Mouse (Mus musculus) lung, adult 2 months (tissue): ENCODE measurements around the gene Map3k7cl.

Experiments
- CTCF ChIP-seq: fragments of 200-500 bp; IDR thresholded peaks from 2 replicates; pipeline ENCODE4 v1.5.1; 2011; ENCODE audit warnings: mild to moderate bottlenecking, low read length, control low read depth; ENCODE audit not compliant: insufficient read depth
- POLR2A ChIP-seq: fragments of 200-500 bp; IDR thresholded peaks from 2 replicates; pipeline ENCODE4 v1.6.1; 2011; ENCODE audit warnings: low read depth, mild to moderate bottlenecking, control low read depth, low read length, borderline replicate concordance; ENCODE audit errors: extremely low read depth

DNA sequence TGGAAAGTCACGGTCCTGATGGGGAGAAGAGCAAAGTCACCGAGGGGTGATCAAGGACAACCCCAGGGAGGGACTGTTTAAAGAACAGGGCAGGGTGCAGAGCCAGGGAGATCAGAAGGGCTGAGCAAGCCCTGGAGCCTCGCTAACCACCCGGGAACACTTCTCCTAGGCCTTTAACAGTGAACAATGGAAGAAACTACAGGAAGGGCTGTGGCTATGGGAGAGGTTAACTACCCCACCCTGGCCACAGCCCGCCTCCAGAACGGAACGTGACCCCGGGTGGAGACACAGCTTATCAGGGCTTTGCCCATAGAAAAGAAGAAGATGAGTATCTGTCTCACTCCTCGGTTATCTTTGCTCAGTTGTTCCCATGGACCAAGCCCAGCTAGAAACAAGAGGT lies 50.9 kb downstream of the Map3k7cl start:
- TF ChIP-seq CTCF = no peak
- TF ChIP-seq POLR2A = no peak
